Mouse (Mus musculus): ENCODE results near the gene Rad51.

GRCm38 (mm10) chr2:119182914-119183313, 70.3 kb downstream of the Rad51 start:
- TF ChIP-seq TCF12 (IDR thresholded peaks at IDR 0.05; ENCODE audit: insufficient read depth, poor library complexity, severe bottlenecking), result no peak
- no peak for TF ChIP-seq POLR2A (IDR thresholded peaks at IDR 0.05; ENCODE audit: insufficient read length, low read depth)
- TF ChIP-seq POLR2AphosphoS2 (IDR thresholded peaks at IDR 0.05; ENCODE audit: insufficient read length, low read depth), result no peak
- TF ChIP-seq MAX (IDR thresholded peaks at IDR 0.05; ENCODE audit: low read depth), result no peak
- TF ChIP-seq TCF3 (IDR thresholded peaks at IDR 0.05; ENCODE audit: insufficient read length, low read depth), result no peak
- TF ChIP-seq USF1 (IDR thresholded peaks at IDR 0.05; ENCODE audit: low read depth), result no peak
- TF ChIP-seq MYOD1 (IDR thresholded peaks at IDR 0.05; ENCODE audit: control insufficient read depth in 1 of 3, insufficient read length in 2 of 3, low read depth in 2 of 3), result no peak
- no peak for TF ChIP-seq E2F4 (IDR thresholded peaks at IDR 0.05; ENCODE audit: insufficient read depth)
- TF ChIP-seq SRF (IDR thresholded peaks at IDR 0.05; ENCODE audit: control insufficient read depth, insufficient read length, low read depth), result no peak
- TF ChIP-seq MYOG (IDR thresholded peaks at IDR 0.05; ENCODE audit: control insufficient read depth in 1 of 3, insufficient read depth in 1 of 3, insufficient read length in 2 of 3, low read depth in 2 of 3), result no peak
- TF ChIP-seq CEBPB (IDR thresholded peaks at IDR 0.05; ENCODE audit: insufficient read depth, poor library complexity, severe bottlenecking), result no peak
